Mouse (Mus musculus): ENCODE data around the gene Fam163a. TPM values are rescaled to one million over a fixed set of nuclear protein-coding genes. Genes with fewer than 3 reads are reported as not detected.

The Fam163a gene
- polyA plus RNA-seq, 1 experiment from 2014 or later = 1.2 TPM

GRCm38 (mm10) chr1:156217393-156217792 lies 12.6 kb upstream of the Fam163a start:
- Histone ChIP-seq H3K4me2 (no peak overlapping the region), H3K4me1 (ENCODE audit: insufficient read depth) (peaks cover 8% of the 10 kb centered on the region), H3K27me3 (ENCODE audit: insufficient read depth, low read length) (no peaks in the 10 kb centered on the region), H3K36me3 (ENCODE audit: insufficient read depth) (no peaks in the 10 kb centered on the region), H3K9ac (no peak overlapping the region), H3K27ac (ENCODE audit: low read depth) (no peak overlapping the region), H3K4me3 (ENCODE audit: low read depth, low read length) (no peak overlapping the region), H3K9me3 (ENCODE audit: low read depth, low read length) (no peaks in the 10 kb centered on the region)
- WGBS = 52% methylated on average over 3 of the region's 3 CpGs
- DNase-seq = peak; percentile 34
- no peak for TF ChIP-seq CTCF (IDR thresholded peaks at IDR 0.05; ENCODE audit: low read depth)
- peak; percentile 67 for ATAC-seq (ENCODE audit: insufficient read depth)

GRCm38 (mm10) chr1:156216249-156216648 lies 11.4 kb upstream of the Fam163a start:
- no peak overlapping the region for H3K9ac ChIP-seq
- H3K4me3 ChIP-seq (ENCODE audit: low read depth, low read length) = no peak overlapping the region
- 70% methylated on average over 4 of the region's 4 CpGs for WGBS
- no peak overlapping the region for H3K27ac ChIP-seq (ENCODE audit: low read depth)
- TF ChIP-seq CTCF (IDR thresholded peaks at IDR 0.05; ENCODE audit: low read depth) = no peak
- H3K4me2 ChIP-seq = no peak overlapping the region
- H3K9me3 ChIP-seq (ENCODE audit: low read depth, low read length) = no peaks in the 10 kb centered on the region
- ATAC-seq (ENCODE audit: insufficient read depth) (no peak), DNase-seq (no peak)
- no peaks in the 10 kb centered on the region for H3K36me3 ChIP-seq (ENCODE audit: insufficient read depth)
- H3K27me3 ChIP-seq (ENCODE audit: insufficient read depth, low read length) = no peaks in the 10 kb centered on the region
- H3K4me1 ChIP-seq (ENCODE audit: insufficient read depth) = 0 out of 2 replicates have a peak, but pooled peaks cover 3% of the 10 kb centered on the region

- H3K4me2 ChIP-seq = no peak overlapping the region
- ATAC-seq (ENCODE audit: insufficient read depth) (no peak), DNase-seq (no peak)
- H3K27ac ChIP-seq (ENCODE audit: low read depth) = no peak overlapping the region
- TF ChIP-seq CTCF (IDR thresholded peaks at IDR 0.05; ENCODE audit: low read depth) = no peak
- no peak overlapping the region for H3K9ac ChIP-seq
- no peaks in the 10 kb centered on the region for H3K27me3 ChIP-seq (ENCODE audit: insufficient read depth, low read length)
- no peaks in the 10 kb centered on the region for H3K36me3 ChIP-seq (ENCODE audit: insufficient read depth)
- WGBS = 75% methylated on average over 8 of the region's 8 CpGs
- H3K4me1 ChIP-seq (ENCODE audit: insufficient read depth) = 0 out of 2 replicates have a peak, but pooled peaks cover 3% of the 10 kb centered on the region
- no peaks in the 10 kb centered on the region for H3K9me3 ChIP-seq (ENCODE audit: low read depth, low read length)
- H3K4me3 ChIP-seq (ENCODE audit: low read depth, low read length) = no peak overlapping the region
Observed at GRCm38 (mm10) chr1:156214651-156215050, 9.8 kb upstream of the Fam163a start.

GRCm38 (mm10) chr1:156212923-156213322 lies 8.1 kb upstream of the Fam163a start:
- H3K27ac ChIP-seq (ENCODE audit: low read depth) = no peak overlapping the region
- H3K9me3 ChIP-seq (ENCODE audit: low read depth, low read length) = no peaks in the 10 kb centered on the region
- H3K4me3 ChIP-seq (ENCODE audit: low read depth, low read length) = no peak overlapping the region
- TF ChIP-seq CTCF (IDR thresholded peaks at IDR 0.05; ENCODE audit: low read depth) = no peak
- H3K4me2 ChIP-seq = no peak overlapping the region
- H3K36me3 ChIP-seq (ENCODE audit: insufficient read depth) = no peaks in the 10 kb centered on the region
- H3K9ac ChIP-seq = no peak overlapping the region
- DNase-seq (no peak), ATAC-seq (ENCODE audit: insufficient read depth) (peak; percentile 48)
- whole genome bisulfite sequencing = 83% methylated on average over 5 of the region's 5 CpGs
- 0 out of 2 replicates have a peak, but pooled peaks cover 3% of the 10 kb centered on the region for H3K4me1 ChIP-seq (ENCODE audit: insufficient read depth)
- H3K27me3 ChIP-seq (ENCODE audit: insufficient read depth, low read length) = no peaks in the 10 kb centered on the region

- H3K4me2 ChIP-seq = no peak overlapping the region
- H3K27me3 ChIP-seq (ENCODE audit: insufficient read depth, low read length) = peaks cover 7% of the 10 kb centered on the region
- 43% methylated on average over 6 of the region's 6 CpGs for WGBS
- H3K36me3 ChIP-seq (ENCODE audit: insufficient read depth) = no peaks in the 10 kb centered on the region
- no peaks in the 10 kb centered on the region for H3K9me3 ChIP-seq (ENCODE audit: low read depth, low read length)
- no peaks in the 10 kb centered on the region for H3K4me1 ChIP-seq (ENCODE audit: insufficient read depth)
- DNase-seq = no peak
- ATAC-seq (ENCODE audit: insufficient read depth) = no peak
- no peak for TF ChIP-seq CTCF (IDR thresholded peaks at IDR 0.05; ENCODE audit: low read depth)
- H3K4me3 ChIP-seq (ENCODE audit: low read depth, low read length) = no peak overlapping the region
- H3K9ac ChIP-seq = no peak overlapping the region
- no peak overlapping the region for H3K27ac ChIP-seq (ENCODE audit: low read depth)
Observed at GRCm38 (mm10) chr1:156211809-156212317, 7.0 kb upstream of the Fam163a start.

- 14% methylated on average over 10 of the region's 10 CpGs for WGBS
- Histone ChIP-seq H3K27ac (ENCODE audit: low read depth) (no peak overlapping the region), H3K36me3 (ENCODE audit: insufficient read depth) (no peaks in the 10 kb centered on the region), H3K9me3 (ENCODE audit: low read depth, low read length) (no peaks in the 10 kb centered on the region), H3K9ac (no peak overlapping the region), H3K4me2 (peak overlapping the region; percentile 87), H3K27me3 (ENCODE audit: insufficient read depth, low read length) (peaks cover 51% of the 10 kb centered on the region), H3K4me1 (ENCODE audit: insufficient read depth) (0 out of 2 replicates have a peak, but pooled peaks cover 6% of the 10 kb centered on the region), H3K4me3 (ENCODE audit: low read depth, low read length) (peak overlapping the region; percentile 49)
- DNase-seq (no peak), ATAC-seq (ENCODE audit: insufficient read depth) (0 out of 2 replicates have a peak, but pooled peaks have one; percentile 16)
- TF ChIP-seq CTCF (IDR thresholded peaks at IDR 0.05; ENCODE audit: low read depth) = no peak
Observed at GRCm38 (mm10) chr1:156205164-156205563, 338 bp upstream of the Fam163a start.

GRCm38 (mm10) chr1:156203961-156204655 lies 718 bp downstream of the Fam163a start:
- peaks cover 51% of the 10 kb centered on the region for H3K27me3 ChIP-seq (ENCODE audit: insufficient read depth, low read length)
- DNase-seq = no peak

More at GRCm38 (mm10) chr1:156203961-156204655, 718 bp downstream of the Fam163a start:
- no peak for TF ChIP-seq CTCF (IDR thresholded peaks at IDR 0.05; ENCODE audit: low read depth)
- 5% methylated on average over 18 of the region's 18 CpGs for WGBS
- no peaks in the 10 kb centered on the region for H3K36me3 ChIP-seq (ENCODE audit: insufficient read depth)
- H3K27ac ChIP-seq (ENCODE audit: low read depth) = no peak overlapping the region
- H3K9ac ChIP-seq = peak overlapping the region; percentile 56
- peak overlapping the region; percentile 49 for H3K4me3 ChIP-seq (ENCODE audit: low read depth, low read length)
- 0 out of 2 replicates have a peak, but pooled peaks have one; percentile 10 for ATAC-seq (ENCODE audit: insufficient read depth)
- peak overlapping the region; percentile 87 for H3K4me2 ChIP-seq
- H3K9me3 ChIP-seq (ENCODE audit: low read depth, low read length) = no peaks in the 10 kb centered on the region
- H3K4me1 ChIP-seq (ENCODE audit: insufficient read depth) = 0 out of 2 replicates have a peak, but pooled peaks cover 6% of the 10 kb centered on the region
